Mouse (Mus musculus) CH12.LX (cell line): ENCODE data around the gene Lima1.

Experiments
- CTCF ChIP-seq, 2 experiments: IDR thresholded peaks in 1 of 2; conservative IDR thresholded peaks in 1 of 2; 2 replicates each; pipeline ENCODE4 v1.5.1; 2011 to 2012; ENCODE audit warnings: low read depth in 2 of 2, low read length in 2 of 2, improper control_type of control experiment in 1 of 2, inconsistent platforms in 1 of 2, mild to moderate bottlenecking in 1 of 2, moderate library complexity in 1 of 2
- KAT2A ChIP-seq: IDR thresholded peaks from 2 replicates; pipeline ENCODE4 v1.6.1; 2012; ENCODE audit warnings: low read length, improper control_type of control experiment, inconsistent platforms; ENCODE audit not compliant: insufficient replicate concordance
- MAX ChIP-seq: IDR thresholded peaks from 2 replicates; pipeline ENCODE4 v1.6.1; 2011; ENCODE audit warnings: low read length, improper control_type of control experiment
- POLR2AphosphoS2 ChIP-seq: IDR thresholded peaks from 2 replicates; pipeline ENCODE4 v1.6.1; 2011; ENCODE audit warnings: low read depth, low read length, improper control_type of control experiment

- TF ChIP-seq POLR2AphosphoS2 (no peak), KAT2A (no peak), MAX (no peak), CTCF (conservative IDR thresholded peaks at IDR 0.05 in 1 of 2, IDR thresholded peaks at IDR 0.05 in 1 of 2; ENCODE audit: low read depth in 2 of 2, low read length in 2 of 2) (no peak)
These were observed 3.3 kb upstream of the Lima1 start for GRCm38 (mm10) chr15:99878541-99878940.
